Mouse (Mus musculus): ENCODE measurements around the gene Cyb5d1.

Gene Cyb5d1

DNA sequence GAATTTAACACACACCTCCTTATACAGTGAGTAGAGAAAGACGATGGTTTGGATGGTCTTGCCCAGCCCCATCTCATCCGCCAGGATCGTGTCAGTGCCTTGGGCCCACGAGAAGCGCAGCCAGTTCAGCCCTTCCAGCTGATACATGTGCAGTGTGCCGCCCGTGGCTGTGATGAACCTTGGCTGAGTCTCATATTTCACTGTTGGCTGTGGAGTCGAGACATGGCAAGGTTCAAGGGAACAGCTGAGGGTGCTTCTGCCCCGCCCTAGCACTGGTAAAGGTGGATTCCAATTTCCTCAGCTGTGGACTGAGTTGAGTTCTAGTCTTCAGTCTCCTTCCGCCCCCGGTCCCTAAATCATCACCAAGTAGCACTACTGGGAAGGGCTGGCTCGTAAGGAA is 37.7 kb downstream of the Cyb5d1 start:
- no peak for DNase-seq (ENCODE audit: low spot score)

DNA sequence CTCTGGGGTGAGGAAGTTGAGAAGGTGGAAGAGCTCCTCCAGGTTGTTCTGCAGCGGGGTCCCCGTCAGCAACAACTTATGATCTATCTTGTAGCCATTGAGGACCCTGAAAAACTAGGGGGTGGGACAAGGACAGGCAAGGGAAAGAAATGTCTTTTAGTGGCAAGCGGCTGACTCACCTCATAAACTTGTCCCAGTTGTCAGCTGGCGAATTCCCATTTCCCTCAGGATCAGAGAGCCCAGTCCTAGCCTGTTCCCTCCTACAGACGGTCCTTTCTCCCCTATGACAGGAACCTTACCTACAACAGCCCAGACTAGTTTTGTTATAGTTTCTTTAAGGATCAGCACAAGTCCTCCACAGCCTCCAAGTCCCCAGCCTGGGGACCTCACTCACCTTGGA is 38.9 kb downstream of the Cyb5d1 start:
- DNase-seq (ENCODE audit: low spot score): no peak

DNA sequence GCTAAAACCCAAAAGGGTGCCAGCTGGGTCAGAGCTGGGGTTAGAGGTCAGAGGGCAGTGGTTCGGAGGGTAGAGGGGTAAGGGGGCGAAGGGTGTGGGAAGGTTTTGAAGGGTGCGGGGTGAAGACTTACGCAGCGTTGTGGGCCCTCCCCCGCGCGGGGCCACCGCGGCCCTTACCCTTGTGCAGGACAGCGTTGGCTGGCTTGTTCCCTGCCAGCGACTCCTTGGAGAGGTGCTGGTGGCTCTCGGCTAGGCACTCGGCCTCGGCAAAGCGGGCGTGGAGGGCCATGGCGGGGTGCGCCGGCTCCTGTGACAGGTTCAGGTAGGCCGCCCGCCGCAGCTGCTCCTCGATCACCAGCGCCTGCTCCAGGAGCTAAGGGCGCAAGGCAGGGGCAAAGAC is 49.0 kb downstream of the Cyb5d1 start:
- no peak for DNase-seq (ENCODE audit: low spot score)
